Mouse (Mus musculus) CH12.LX (cell line): ENCODE measurements around the gene Xiap.

Experiments used
- BHLHE40 ChIP-seq: IDR thresholded peaks from 2 replicates; pipeline ENCODE4 v1.6.1; 2011; ENCODE audit warnings: mild to moderate bottlenecking, low read depth, low read length, improper control_type of control experiment
- CHD2 ChIP-seq: IDR thresholded peaks from 2 replicates; pipeline ENCODE4 v1.6.1; 2011; ENCODE audit warnings: low read length, improper control_type of control experiment
- CTCF ChIP-seq, 2 experiments: IDR thresholded peaks in 1 of 2; conservative IDR thresholded peaks in 1 of 2; 2 replicates each; pipeline ENCODE4 v1.5.1; 2011 to 2012; ENCODE audit warnings: low read depth in 2 of 2, low read length in 2 of 2, improper control_type of control experiment in 1 of 2, inconsistent platforms in 1 of 2, mild to moderate bottlenecking in 1 of 2, moderate library complexity in 1 of 2
- EP300 ChIP-seq: IDR thresholded peaks from 2 replicates; pipeline ENCODE4 v1.6.1; 2011; ENCODE audit warnings: low read length, improper control_type of control experiment
- HCFC1 ChIP-seq: IDR thresholded peaks from 2 replicates; pipeline ENCODE4 v1.6.1; 2012; ENCODE audit warnings: low read depth, mild to moderate bottlenecking, inconsistent platforms, low read length, improper control_type of control experiment
- KAT2A ChIP-seq: IDR thresholded peaks from 2 replicates; pipeline ENCODE4 v1.6.1; 2012; ENCODE audit warnings: low read length, improper control_type of control experiment, inconsistent platforms; ENCODE audit not compliant: insufficient replicate concordance
- MAFK ChIP-seq: IDR thresholded peaks from 2 replicates; pipeline ENCODE4 v1.6.1; 2011; ENCODE audit warnings: low read length, improper control_type of control experiment; ENCODE audit not compliant: insufficient replicate concordance
- MAX ChIP-seq: IDR thresholded peaks from 2 replicates; pipeline ENCODE4 v1.6.1; 2011; ENCODE audit warnings: low read length, improper control_type of control experiment
- NRF1 ChIP-seq: IDR thresholded peaks from 2 replicates; pipeline ENCODE4 v1.6.1; 2014; ENCODE audit warnings: low read depth, mild to moderate bottlenecking, inconsistent platforms, low read length, improper control_type of control experiment, moderate library complexity
- PAX5 ChIP-seq: IDR thresholded peaks from 2 replicates; pipeline ENCODE4 v1.6.1; 2012; ENCODE audit warnings: low read length, inconsistent platforms, mixed read lengths
- POLR2AphosphoS2 ChIP-seq: IDR thresholded peaks from 2 replicates; pipeline ENCODE4 v1.6.1; 2011; ENCODE audit warnings: low read depth, low read length, improper control_type of control experiment
- SMC3 ChIP-seq: IDR thresholded peaks from 2 replicates; pipeline ENCODE4 v1.6.1; 2011; ENCODE audit warnings: low read depth, low read length, improper control_type of control experiment
- TBP ChIP-seq: conservative IDR thresholded peaks from 2 replicates; pipeline ENCODE4 v1.6.1; 2011; ENCODE audit warnings: low read depth, low read length, improper control_type of control experiment
- ZC3H11A ChIP-seq: IDR thresholded peaks from 2 replicates; pipeline ENCODE4 v1.6.1; 2012; ENCODE audit warnings: low read depth, mild to moderate bottlenecking, inconsistent platforms, low read length, improper control_type of control experiment

- no peak for TF ChIP-seq NRF1
- no peak for TF ChIP-seq ZC3H11A
- TF ChIP-seq KAT2A, result no peak
- TF ChIP-seq SMC3, result no peak
- TF ChIP-seq CTCF (conservative IDR thresholded peaks at IDR 0.05 in 1 of 2, IDR thresholded peaks at IDR 0.05 in 1 of 2; ENCODE audit: low read depth in 2 of 2, low read length in 2 of 2), result no peak
- TF ChIP-seq EP300, result no peak
- TF ChIP-seq BHLHE40, result no peak
- TF ChIP-seq MAFK, result no peak
- TF ChIP-seq MAX, result no peak
- no peak for TF ChIP-seq HCFC1
- TF ChIP-seq PAX5, result no peak
- TF ChIP-seq TBP, result no peak
- no peak for TF ChIP-seq POLR2AphosphoS2
- TF ChIP-seq CHD2, result no peak
Measured at GRCm38 (mm10) chrX:42142620-42143019, 83.1 kb downstream of the Xiap start.
